Mouse (Mus musculus) forebrain, embryonic 16.5 days (tissue): ENCODE measurements at regions not wholly inside any gene's neighbourhood (a gene's known extent, or its start where the extent isn't known, plus 50 kb on each side); places are given as distances from the start of the nearest gene placed in this dataset.
A peak's percentile ranks its signal among the peaks of the same experiment; 100 is the strongest.
"Not testable (repeated sequence)": the region's sequence is repeated elsewhere in the genome, so short reads cannot be mapped to it uniquely, and the experiment has no call there.

Experiments
- ATAC-seq: fragments of 200-750 bp; cut with Nextera tagmentation; 2 replicates; pipeline ENCODE4 v1.8.0; 2017; ENCODE audit warnings: mild to moderate bottlenecking, moderate library complexity
- H3K27ac ChIP-seq: fragments of 300-500 bp; sonication (generic); 2 replicates; pipeline ENCODE4 v1.5.1; 2014; ENCODE audit warnings: low read length, control low read depth
- H3K27me3 ChIP-seq: fragments of 300-500 bp; sonication (generic); replicated peaks from 2 replicates; pipeline ENCODE4 v1.6.1; 2014; ENCODE audit warnings: low read length; ENCODE audit not compliant: control insufficient read depth, insufficient read depth
- H3K36me3 ChIP-seq: fragments of 300-500 bp; sonication (generic); 2 replicates; pipeline ENCODE4 v1.6.1; 2014; ENCODE audit not compliant: control insufficient read depth, insufficient read depth
- H3K4me1 ChIP-seq: fragments of 300-500 bp; sonication (generic); replicated peaks from 2 replicates; pipeline ENCODE4 v1.6.1; 2014; ENCODE audit warnings: low read length; ENCODE audit not compliant: control insufficient read depth, insufficient read depth
- H3K4me2 ChIP-seq: fragments of 300-500 bp; sonication (generic); 2 replicates; pipeline ENCODE4 v1.6.1; 2014; ENCODE audit warnings: mild to moderate bottlenecking, low read length, control low read depth
- H3K4me3 ChIP-seq: fragments of 300-500 bp; sonication (generic); replicated peaks from 2 replicates; pipeline ENCODE4 v1.5.1; 2014; ENCODE audit warnings: mild to moderate bottlenecking, low read length, control low read depth
- H3K9ac ChIP-seq: fragments of 300-500 bp; sonication (generic); replicated peaks from 2 replicates; pipeline ENCODE4 v1.6.1; 2014; ENCODE audit warnings: low read depth, low read length, control low read depth
- H3K9me3 ChIP-seq: fragments of 300-500 bp; sonication (generic); 2 replicates; pipeline ENCODE4 v1.6.1; 2016; ENCODE audit warnings: low read length; ENCODE audit not compliant: control insufficient read depth
- WGBS: fragments of 180-500 bp; shearing (Covaris S2); extraction: QIAGEN DNeasy Blood & Tissue Kit; methylation state at CpG from one replicate; pipeline ENCODE4 v1.1.7; 2014; 5-methylcytosine and 5-hydroxymethylcytosine counted together

DNA sequence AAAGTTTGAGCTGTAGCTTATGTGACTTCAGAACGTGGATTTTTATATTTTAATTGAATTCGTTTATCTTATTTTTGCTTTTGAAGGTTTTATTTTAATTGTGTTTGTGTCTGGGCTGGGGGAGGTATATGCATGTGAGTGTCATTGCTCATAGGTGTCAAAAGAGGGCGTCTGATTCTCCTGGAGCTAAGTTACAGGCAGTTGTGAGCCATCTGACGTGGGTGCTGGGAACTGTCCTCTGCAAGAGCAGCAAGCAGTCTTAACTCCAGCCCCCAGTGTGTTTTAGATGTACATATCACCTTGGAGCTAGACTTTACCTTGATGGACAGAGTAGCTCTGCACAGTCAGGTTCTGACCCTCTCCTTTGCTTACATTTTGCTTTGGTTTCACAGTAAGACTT is 79.0 kb upstream of the Tcf12 start:
- no peak overlapping the region for H3K27ac ChIP-seq
- no peak for ATAC-seq
- H3K9me3 ChIP-seq = 0 out of 2 replicates have a peak, but pooled peaks cover under 1% of the 10 kb centered on the region
- WGBS = 92% methylated on average over 4 of the region's 4 CpGs
- peaks cover 5% of the 10 kb centered on the region; the same call in 1 of the 2 replicates for H3K4me1 ChIP-seq
- no peak overlapping the region for H3K4me3 ChIP-seq
- H3K27me3 ChIP-seq = no peaks in the 10 kb centered on the region
- H3K9ac ChIP-seq = no peak overlapping the region
- no peak overlapping the region for H3K4me2 ChIP-seq
- H3K36me3 ChIP-seq = no peaks in the 10 kb centered on the region

DNA sequence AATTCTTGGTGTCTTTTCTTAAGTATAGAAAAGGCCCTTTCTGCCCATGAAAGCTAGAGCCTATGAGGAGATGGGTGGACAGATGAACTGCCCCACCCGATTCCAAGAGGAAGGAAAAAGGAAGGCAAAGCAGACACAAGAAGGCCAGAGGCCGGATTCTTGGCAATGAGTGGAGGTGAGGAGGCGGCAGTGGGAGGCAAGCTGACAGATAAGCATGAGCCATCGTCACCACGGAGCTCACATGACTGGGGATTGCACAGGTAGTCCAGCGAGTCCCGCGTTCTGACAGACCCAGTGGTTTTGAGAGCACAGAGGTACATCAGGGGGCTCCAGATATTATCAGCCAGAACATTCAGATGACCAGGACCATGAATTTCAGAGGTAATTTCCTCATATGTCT is 79.4 kb upstream of the Tcf12 start:
- no peak for ATAC-seq
- 94% methylated on average over 8 of the region's 8 CpGs for WGBS
- Histone ChIP-seq H3K9me3 (0 out of 2 replicates have a peak, but pooled peaks cover 2% of the 10 kb centered on the region), H3K27ac (no peak overlapping the region), H3K4me1 (peaks cover 5% of the 10 kb centered on the region; the same call in 1 of the 2 replicates), H3K36me3 (no peaks in the 10 kb centered on the region), H3K27me3 (no peaks in the 10 kb centered on the region), H3K9ac (no peak overlapping the region), H3K4me2 (no peak overlapping the region), H3K4me3 (no peak overlapping the region)

DNA sequence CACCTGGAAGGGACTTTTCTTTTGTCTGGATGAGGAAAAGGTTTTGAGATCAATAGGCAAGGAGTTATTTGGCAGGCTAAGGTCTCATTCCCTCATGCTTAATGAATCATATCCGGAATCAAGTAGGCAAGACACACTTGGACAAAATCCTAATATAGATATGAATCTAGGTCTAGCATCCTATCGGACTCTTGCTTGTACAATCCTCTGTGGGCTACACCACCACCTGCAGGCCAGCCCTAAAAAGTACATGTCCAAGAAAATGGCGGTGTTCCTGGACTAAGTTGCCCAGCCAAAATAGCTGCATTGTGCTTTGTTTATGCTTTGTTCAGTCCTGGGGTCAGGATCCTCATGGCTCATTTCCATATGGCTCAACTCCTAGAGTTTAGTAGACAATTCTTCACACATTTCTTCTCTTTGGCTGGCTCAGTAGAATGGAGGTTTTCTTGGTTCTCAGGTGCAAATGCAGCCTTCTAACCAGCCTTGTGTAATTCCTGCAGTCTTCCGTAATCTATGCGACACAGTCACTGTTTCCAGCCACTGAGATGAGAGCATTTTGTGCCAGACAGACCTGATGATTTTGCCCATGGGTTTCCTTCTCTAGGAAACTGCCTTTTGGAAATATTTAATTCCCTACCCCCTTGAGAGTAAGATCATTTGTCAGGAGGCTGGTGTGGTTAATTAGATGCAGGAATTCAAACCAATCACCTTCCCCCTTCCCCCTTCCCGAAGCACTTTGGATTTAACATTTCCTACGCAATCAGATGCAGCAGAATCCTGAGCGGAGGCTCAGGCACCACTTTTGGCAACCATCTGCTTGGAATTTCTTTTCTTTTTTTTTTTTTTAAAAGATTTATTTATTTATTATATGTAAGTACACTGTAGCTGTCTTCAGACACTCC is 80.6 kb upstream of the Tcf12 start:
- Histone ChIP-seq H3K4me3 (no peak overlapping the region), H3K27me3 (no peaks in the 10 kb centered on the region), H3K9ac (no peak overlapping the region), H3K4me1 (peaks cover 11% of the 10 kb centered on the region), H3K27ac (no peak overlapping the region), H3K9me3 (0 out of 2 replicates have a peak, but pooled peaks cover 2% of the 10 kb centered on the region), H3K4me2 (peak overlapping the region; percentile 20), H3K36me3 (no peaks in the 10 kb centered on the region)
- peak; percentile 31; the same call in 1 of the 2 replicates for ATAC-seq
- WGBS = 33% methylated on average over 8 of the region's 8 CpGs

DNA sequence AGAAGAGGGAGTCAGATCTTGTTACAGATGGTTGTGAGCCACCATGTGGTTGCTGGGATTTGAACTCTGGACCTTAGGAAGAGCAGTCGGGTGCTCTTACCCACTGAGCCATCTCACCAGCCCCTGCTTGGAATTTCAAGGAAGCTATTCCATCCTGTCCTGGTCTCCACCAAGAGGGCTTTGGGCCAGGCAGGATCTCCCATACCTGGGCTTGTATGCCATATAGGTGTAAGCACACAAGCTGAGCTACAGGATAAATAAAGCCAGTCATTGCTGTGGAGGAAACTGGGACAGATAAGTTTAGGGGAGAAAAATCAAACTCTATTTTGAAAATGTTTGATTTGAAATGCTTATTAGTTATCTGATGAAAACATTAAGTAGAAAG is 81.3 kb upstream of the Tcf12 start:
- 94% methylated on average over 1 of the region's 1 CpGs for WGBS
- H3K27ac ChIP-seq, ATAC-seq, H3K36me3 ChIP-seq, H3K9ac ChIP-seq, H3K4me2 ChIP-seq, H3K27me3 ChIP-seq, H3K4me3 ChIP-seq, H3K9me3 ChIP-seq: not testable (repeated sequence)
- peaks cover 17% of the 10 kb centered on the region for H3K4me1 ChIP-seq

DNA sequence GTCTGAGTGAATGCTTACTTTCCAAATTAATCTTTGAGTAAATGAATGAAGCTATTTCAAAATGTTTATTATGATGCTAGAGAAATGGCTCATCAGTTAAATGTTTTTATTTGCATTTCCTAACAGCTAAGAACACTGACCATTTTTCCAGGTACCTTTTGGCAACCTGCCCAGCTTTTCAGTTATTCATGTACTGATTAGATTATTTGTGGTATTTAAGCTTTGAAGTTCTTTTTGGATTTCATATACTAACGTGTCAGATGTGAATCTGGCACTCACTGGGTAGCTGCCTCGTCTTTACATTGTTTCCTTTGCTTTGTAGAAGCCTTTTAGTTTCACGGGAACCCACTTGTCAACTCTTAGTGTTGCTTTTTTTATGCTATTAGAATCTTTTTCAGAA is 79.3 kb upstream of the Zfp280d start:
- H3K27ac ChIP-seq = no peak overlapping the region
- H3K4me2 ChIP-seq = no peak overlapping the region
- H3K27me3 ChIP-seq = no peaks in the 10 kb centered on the region
- ATAC-seq = no peak
- WGBS = 53% methylated on average over 3 of the region's 3 CpGs
- H3K4me3 ChIP-seq = no peak overlapping the region
- H3K36me3 ChIP-seq = no peaks in the 10 kb centered on the region
- no peak overlapping the region for H3K9ac ChIP-seq
- H3K9me3 ChIP-seq = 0 out of 2 replicates have a peak, but pooled peaks cover 4% of the 10 kb centered on the region
- peaks cover 20% of the 10 kb centered on the region for H3K4me1 ChIP-seq

DNA sequence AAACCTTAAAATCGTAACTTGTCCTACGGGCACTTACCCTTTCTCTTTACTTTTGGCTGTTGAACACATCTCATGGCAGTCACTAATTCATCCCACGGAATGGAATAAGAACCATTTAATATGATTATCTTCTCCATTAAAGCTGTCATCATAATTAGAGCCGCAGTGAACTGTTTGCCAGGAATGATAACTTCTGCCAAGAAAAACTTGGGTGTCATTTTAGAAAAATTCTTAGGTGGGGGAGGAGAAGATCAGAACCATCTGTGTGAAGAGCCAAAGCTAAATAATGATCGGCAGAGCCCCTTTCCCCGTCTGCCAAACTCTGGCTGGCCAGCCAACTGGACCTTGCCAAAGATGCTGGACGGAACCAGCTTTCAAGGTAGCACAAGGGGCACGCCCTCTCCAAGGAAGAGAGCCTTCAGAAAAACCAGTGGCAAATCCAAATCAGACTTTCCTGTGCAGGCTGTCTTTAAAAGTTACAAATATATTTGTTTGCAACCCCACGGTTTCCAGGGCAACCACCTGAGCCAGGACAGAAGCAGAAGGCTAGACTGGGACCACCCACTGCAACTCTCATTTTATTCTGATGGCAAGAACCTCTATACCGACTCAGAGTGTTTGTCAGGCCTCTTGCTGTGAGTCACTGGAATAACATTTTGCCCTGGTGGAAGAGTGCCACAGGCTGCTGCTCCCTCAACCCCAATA is 77.9 kb upstream of the Zfp280d start:
- H3K4me3 ChIP-seq = no peak overlapping the region
- H3K4me2 ChIP-seq = no peak overlapping the region
- no peak overlapping the region for H3K9ac ChIP-seq
- no peaks in the 10 kb centered on the region for H3K36me3 ChIP-seq
- H3K27ac ChIP-seq = no peak overlapping the region
- H3K27me3 ChIP-seq = no peaks in the 10 kb centered on the region
- H3K4me1 ChIP-seq = peaks cover 20% of the 10 kb centered on the region
- ATAC-seq = peak; percentile 36; the same call in 1 of the 2 replicates
- H3K9me3 ChIP-seq = 0 out of 2 replicates have a peak, but pooled peaks cover 4% of the 10 kb centered on the region
- 67% methylated on average over 10 of the region's 10 CpGs for WGBS

DNA sequence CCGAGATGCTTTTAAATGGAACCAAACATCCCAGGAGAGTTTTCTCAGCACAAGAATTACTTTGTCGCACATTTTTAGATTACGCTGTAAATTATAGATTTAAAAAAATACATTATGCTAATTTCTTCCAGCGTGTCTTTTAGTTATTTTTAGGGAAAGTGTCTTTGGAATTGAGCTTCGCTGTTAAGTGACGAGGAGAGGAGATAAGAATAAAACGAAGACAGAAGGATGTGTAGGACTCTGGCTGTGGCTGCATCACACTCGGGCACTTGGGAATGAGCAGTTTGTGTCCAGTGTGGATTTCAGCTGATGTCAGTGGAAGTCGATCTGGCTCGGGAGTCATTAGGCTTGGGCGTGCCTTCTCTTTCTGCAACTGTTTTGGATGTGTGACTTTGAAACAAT is 77.3 kb upstream of the Zfp280d start:
- Histone ChIP-seq H3K36me3 (no peaks in the 10 kb centered on the region), H3K27me3 (no peaks in the 10 kb centered on the region), H3K9ac (no peak overlapping the region), H3K4me1 (peaks cover 17% of the 10 kb centered on the region), H3K4me3 (no peak overlapping the region), H3K9me3 (0 out of 2 replicates have a peak, but pooled peaks cover 4% of the 10 kb centered on the region), H3K27ac (no peak overlapping the region), H3K4me2 (peak overlapping the region; percentile 21; the same call in 1 of the 2 replicates)
- ATAC-seq = 0 out of 2 replicates have a peak, but pooled peaks have one; percentile 18
- 60% methylated on average over 11 of the region's 11 CpGs for WGBS

DNA sequence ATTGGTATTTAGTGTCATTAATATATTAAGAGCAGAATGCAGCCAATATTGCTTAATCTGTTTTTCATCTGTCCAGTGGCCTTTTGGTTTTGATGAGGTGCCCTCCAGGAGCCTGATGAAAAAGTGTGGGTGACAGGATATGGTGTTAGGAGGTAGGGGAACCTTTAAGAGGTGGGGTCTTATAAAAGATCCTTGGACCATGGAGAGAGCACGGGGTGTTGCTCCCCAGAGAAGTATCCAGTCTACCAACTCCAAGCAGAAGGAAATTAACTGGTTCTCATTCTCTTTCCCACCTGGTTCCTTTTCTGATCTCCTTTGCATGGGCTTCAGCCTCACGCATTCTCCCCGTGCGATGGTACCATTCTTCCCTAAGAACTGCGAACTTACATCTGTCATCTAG is 75.7 kb upstream of the Zfp280d start:
- no peak overlapping the region for H3K4me2 ChIP-seq
- ATAC-seq = no peak
- 0 out of 2 replicates have a peak, but pooled peaks cover 4% of the 10 kb centered on the region for H3K9me3 ChIP-seq
- H3K4me3 ChIP-seq = no peak overlapping the region
- H3K36me3 ChIP-seq = no peaks in the 10 kb centered on the region
- H3K9ac ChIP-seq = no peak overlapping the region
- no peaks in the 10 kb centered on the region for H3K27me3 ChIP-seq
- no peak overlapping the region for H3K27ac ChIP-seq
- 96% methylated on average over 5 of the region's 5 CpGs for WGBS
- H3K4me1 ChIP-seq = peaks cover 14% of the 10 kb centered on the region

DNA sequence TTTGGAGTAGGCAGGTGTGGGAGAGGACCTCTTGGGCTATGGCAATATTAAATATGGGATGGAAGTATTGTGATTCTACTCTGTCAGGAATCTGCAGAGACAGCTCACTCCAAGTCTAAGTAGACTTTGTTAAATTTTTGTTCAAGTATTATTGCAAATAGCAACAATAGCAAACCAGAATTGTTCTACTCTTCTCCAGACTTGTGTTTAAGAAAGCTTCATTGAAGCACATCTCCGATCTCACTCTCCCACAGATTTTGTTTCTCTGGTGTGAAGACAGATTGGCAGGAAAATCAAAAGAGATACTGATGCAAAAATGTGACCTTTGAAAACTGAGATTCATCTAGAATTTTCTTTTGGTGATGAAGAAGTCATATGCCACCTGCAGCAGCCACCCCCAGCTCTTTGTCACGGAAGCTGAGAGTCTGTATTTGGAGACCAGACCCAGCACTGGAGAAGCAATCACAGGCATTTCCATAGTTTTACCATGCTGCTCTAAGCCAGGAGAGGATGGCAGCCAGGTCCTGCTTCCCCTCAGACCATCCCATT is 70.2 kb upstream of the Zfp280d start:
- Histone ChIP-seq H3K4me1 (no peaks in the 10 kb centered on the region), H3K9ac (no peak overlapping the region), H3K9me3 (0 out of 2 replicates have a peak, but pooled peaks cover 1% of the 10 kb centered on the region), H3K27me3 (no peaks in the 10 kb centered on the region), H3K27ac (no peak overlapping the region), H3K36me3 (no peaks in the 10 kb centered on the region), H3K4me2 (no peak overlapping the region), H3K4me3 (no peak overlapping the region)
- 87% methylated on average over 2 of the region's 2 CpGs for WGBS
- ATAC-seq = no peak
